Mouse (Mus musculus): ENCODE data around the gene Iqcf1. TPM values are rescaled to one million over a fixed set of nuclear protein-coding genes. Genes with fewer than 3 reads are reported as not detected.
A peak's percentile ranks its signal among the peaks of the same experiment; 100 is the strongest.
"Not testable (repeated sequence)": the region's sequence is repeated elsewhere in the genome, so short reads cannot be mapped to it uniquely, and the experiment has no call there.

The Iqcf1 gene
- total RNA-seq, 2 experiments from 2014 or later, result not detected

DNA sequence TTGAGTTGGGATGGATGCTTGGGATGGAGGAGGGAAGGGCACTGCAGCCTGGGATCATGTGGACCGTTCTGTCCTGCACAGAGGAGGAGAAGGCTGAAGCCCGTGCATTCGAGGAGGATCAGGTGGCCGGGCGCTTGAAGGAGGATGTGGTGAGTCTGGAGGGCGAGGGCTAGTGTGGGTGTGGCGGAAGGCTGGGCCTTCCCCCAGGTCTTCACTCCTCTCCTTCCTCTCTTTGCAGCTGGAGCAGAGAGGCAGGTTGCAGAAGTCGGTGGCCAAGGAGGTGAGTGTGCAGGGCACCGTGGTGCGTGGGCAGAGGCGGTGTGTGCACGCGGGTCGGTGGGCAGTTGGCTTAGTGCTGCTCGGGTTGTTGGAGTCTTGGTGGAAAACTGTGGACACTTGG is 18.7 kb upstream of the Iqcf1 start:
- peak; percentile 6; the same call in 1 of the 2 replicates for ATAC-seq (replicated peaks; ENCODE audit: poor library complexity, severe bottlenecking)

DNA sequence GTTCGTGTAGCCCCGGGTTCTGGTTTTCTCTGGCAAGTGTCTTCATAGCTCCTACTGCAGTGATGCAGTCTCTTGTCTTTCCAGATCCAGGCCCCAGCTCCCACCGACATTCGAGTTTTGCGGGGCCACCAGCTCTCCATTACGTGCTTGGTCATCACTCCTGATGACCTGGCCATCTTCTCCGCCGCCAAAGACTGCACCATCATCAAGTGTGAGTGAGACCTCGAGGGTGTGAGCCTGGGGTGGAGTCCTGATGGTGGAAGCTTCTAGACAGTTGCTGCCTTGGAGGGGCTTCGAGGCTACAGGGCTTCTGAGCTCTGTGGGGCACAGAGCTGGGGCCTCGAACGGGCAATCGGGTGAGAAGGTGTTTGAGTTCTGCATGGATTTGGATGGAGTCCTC is 18.1 kb upstream of the Iqcf1 start:
- no peak for ATAC-seq (replicated peaks; ENCODE audit: poor library complexity, severe bottlenecking)

- ATAC-seq (replicated peaks; ENCODE audit: poor library complexity, severe bottlenecking), result no peak
These were observed 17.1 kb upstream of the Iqcf1 start for GRCm38 (mm10) chr9:106482578-106483115.

DNA sequence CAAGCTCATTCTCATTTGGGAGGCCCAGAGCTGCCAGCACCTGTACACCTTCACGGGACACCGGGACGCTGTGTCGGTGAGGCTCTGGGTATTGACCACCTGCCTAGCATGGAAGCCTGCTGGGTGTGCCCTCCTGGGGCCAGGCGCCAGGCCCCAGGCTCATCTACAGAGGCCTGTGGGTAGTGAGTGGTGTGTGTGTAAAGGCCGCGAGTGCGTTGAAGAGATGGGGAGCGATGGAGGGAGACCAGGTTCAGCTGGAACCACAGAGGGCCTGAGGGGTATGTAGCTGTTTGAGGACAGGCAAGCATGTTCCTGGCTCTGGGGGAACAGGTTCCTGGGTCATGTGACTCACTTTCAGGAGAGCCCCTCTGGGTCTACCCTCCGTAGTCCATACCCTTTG is 16.6 kb upstream of the Iqcf1 start:
- no peak for ATAC-seq (replicated peaks; ENCODE audit: poor library complexity, severe bottlenecking)

DNA sequence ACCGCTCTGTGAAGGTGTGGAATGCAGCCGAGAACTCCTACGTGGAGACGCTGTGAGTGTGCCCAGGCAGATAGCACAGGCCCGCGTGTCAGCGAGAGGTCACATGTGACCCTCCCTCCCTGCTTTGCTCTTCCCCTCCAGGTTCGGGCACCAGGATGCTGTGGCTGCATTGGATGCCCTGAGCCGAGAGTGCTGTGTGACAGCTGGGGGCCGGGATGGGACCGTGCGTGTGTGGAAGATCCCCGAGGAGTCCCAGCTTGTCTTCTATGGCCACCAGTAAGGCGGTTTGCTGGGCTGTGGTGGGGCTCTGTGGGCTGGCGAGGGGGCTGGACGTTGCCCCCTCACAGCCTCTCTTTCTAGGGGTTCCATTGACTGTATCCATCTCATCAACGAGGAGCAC is 16.2 kb upstream of the Iqcf1 start:
- no peak for ATAC-seq (replicated peaks; ENCODE audit: poor library complexity, severe bottlenecking)

DNA sequence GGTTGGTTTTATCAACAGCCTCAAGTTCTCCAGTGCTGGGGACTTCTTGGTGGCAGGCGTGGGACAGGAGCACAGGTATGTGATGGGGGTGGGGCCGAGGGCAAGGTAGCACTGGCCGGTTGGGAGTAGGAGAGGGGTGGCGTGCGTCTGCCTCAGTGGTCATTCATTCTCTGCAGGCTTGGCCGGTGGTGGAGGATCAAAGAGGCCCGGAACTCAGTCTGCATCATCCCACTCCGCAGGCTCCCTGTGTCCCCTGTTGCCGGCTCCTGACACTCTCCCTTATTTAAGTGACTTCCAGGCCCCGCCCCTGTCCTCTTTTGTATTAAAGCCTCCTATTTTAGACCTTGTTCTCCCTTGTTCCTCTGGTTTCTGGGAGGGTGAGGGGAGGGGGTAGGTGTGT is 14.7 kb upstream of the Iqcf1 start:
- no peak for ATAC-seq (replicated peaks; ENCODE audit: poor library complexity, severe bottlenecking)

- ATAC-seq (replicated peaks; ENCODE audit: poor library complexity, severe bottlenecking), result not testable (repeated sequence)
These were observed 12.2 kb upstream of the Iqcf1 start for GRCm38 (mm10) chr9:106487602-106488001.

- no peak for ATAC-seq (replicated peaks; ENCODE audit: poor library complexity, severe bottlenecking)
These were observed 2.1 kb downstream of the Iqcf1 start for GRCm38 (mm10) chr9:106501846-106502245.

DNA sequence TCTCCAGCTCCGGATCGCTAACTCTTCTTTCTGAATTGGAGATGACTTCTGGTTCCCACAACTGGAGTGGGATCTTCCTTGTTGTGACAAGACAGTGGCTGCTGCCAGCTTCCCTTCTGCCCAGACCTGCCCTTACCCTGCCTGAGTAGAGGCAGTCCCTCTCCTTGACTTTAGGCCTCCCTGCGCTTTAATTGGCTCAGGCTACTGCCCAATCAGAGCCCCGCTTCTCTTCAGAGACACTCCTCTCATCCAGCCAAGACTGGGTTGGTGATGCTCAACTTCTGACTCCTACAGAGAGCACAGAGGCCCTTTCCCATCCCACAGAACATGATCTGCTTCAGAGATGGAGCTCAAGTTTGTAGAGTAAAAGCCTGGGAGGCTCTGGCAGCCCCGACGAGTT is 4.5 kb downstream of the Iqcf1 start:
- no peak for ATAC-seq (replicated peaks; ENCODE audit: poor library complexity, severe bottlenecking)

DNA sequence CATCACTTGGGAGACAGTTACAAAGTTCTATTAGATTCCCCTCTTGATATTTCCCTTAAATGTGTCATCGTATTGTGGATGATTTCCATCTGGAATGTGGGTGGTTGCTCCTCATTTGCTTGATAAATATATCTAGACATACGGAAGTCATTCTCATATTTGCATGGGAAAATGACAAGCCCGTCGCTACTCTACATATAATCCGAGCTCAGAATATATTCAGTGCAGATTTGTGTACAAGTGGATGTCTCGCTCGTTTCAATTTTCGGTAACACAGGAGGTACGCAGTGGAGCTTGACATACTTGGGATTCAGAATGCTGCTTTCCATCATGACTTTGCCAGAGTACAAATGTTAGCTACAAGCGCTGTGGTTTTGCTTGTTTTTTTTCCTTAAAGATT is 9.6 kb downstream of the Iqcf1 start:
- no peak for ATAC-seq (replicated peaks; ENCODE audit: poor library complexity, severe bottlenecking)

GRCm38 (mm10) chr9:106512729-106513450 is 13.1 kb downstream of the Iqcf1 start:
- ATAC-seq (replicated peaks; ENCODE audit: poor library complexity, severe bottlenecking), result no peak

- ATAC-seq (replicated peaks; ENCODE audit: poor library complexity, severe bottlenecking), result no peak
These were observed 13.8 kb downstream of the Iqcf1 start for GRCm38 (mm10) chr9:106513566-106513965.

GRCm38 (mm10) chr9:106514273-106514672 is 14.5 kb downstream of the Iqcf1 start, which contains the start of gene Iqcf5:
Gene Iqcf5 (plus strand): TSS chr9:106514573.
- ATAC-seq (replicated peaks; ENCODE audit: poor library complexity, severe bottlenecking), result no peak

GRCm38 (mm10) chr9:106519433-106519832 is 19.7 kb downstream of the Iqcf1 start:
- no peak for ATAC-seq (replicated peaks; ENCODE audit: poor library complexity, severe bottlenecking)

- ATAC-seq (replicated peaks; ENCODE audit: poor library complexity, severe bottlenecking), result no peak
These were observed 20.1 kb downstream of the Iqcf1 start for GRCm38 (mm10) chr9:106519909-106520308.

DNA sequence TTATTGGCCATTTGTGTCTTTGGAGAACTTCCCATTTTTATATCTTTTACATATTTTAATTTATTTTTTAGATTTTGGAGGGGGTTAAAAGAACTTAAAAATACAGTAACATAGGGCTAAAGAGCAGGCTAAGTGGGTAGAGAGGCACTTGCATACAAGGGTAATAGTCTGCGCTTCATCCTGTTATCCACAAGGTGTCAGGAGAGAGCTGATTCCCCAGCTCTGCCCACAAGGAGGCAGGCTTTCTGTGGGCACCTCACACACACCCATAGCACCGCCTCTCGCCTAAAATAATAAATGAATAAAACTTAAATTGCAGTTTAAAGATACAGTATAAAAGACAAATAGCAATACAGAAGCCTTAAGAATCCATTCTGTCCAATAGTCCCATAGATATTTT is 32.1 kb downstream of the Iqcf1 start:
- ATAC-seq (replicated peaks; ENCODE audit: poor library complexity, severe bottlenecking), result peak; percentile 91

GRCm38 (mm10) chr9:106534296-106534695 is 34.5 kb downstream of the Iqcf1 start:
- no peak for ATAC-seq (replicated peaks; ENCODE audit: poor library complexity, severe bottlenecking)

DNA sequence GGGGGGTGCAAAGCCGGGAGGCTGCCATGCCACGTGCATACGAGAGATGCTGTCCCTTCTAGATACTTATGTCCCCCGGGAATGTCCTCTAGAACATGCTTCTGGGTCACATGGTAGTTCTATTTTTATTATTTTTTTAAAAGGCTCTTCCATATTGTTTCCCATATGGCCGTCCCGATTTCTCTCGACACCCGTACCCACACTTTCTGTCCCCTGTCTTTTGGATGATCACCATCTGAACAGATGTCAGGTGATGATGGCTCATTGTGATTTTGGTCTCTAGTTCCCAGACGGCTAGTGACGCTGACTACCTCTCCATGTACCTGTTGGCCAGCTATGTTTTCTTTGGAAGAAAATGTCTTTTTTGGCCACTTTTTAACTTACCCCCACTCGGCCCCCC is 35.2 kb downstream of the Iqcf1 start:
- ATAC-seq (replicated peaks; ENCODE audit: poor library complexity, severe bottlenecking), result no peak

All from granulocyte monocyte progenitor cell, adult 5-6 weeks (primary cell).